Mouse (Mus musculus): ENCODE measurements around the gene Chrdl1. TPM values are rescaled to one million over a fixed set of nuclear protein-coding genes. Genes with fewer than 3 reads are reported as not detected.

The Chrdl1 gene
- total and polyA plus RNA-seq, 3 experiments: 0.21 to 6.6 (median 0.71) TPM

- no peaks in the 10 kb centered on the region for H3K27me3 ChIP-seq (replicated peaks)
- TF ChIP-seq KAT2A (IDR thresholded peaks at IDR 0.05; ENCODE audit: insufficient replicate concordance, low read length) (no peak), POLR2A (IDR thresholded peaks at IDR 0.05; ENCODE audit: low read depth, low read length) (no peak), HCFC1 (IDR thresholded peaks at IDR 0.05; ENCODE audit: low read depth, low read length) (no peak), ZMIZ1 (IDR thresholded peaks at IDR 0.05; ENCODE audit: low read depth, low read length) (no peak), ELF1 (IDR thresholded peaks at IDR 0.05; ENCODE audit: low read depth, low read length) (no peak), MEF2A (IDR thresholded peaks at IDR 0.05; ENCODE audit: borderline replicate concordance, low read depth, low read length) (no peak), POLR2AphosphoS2 (IDR thresholded peaks at IDR 0.05; ENCODE audit: low read depth, low read length) (no peak), BHLHE40 (IDR thresholded peaks at IDR 0.05; ENCODE audit: low read depth, low read length) (no peak), PAX5 (IDR thresholded peaks at IDR 0.05; ENCODE audit: low read length) (no peak), JUN (IDR thresholded peaks at IDR 0.05; ENCODE audit: insufficient read depth, low read depth, low read length) (no peak), SIN3A (IDR thresholded peaks at IDR 0.05; ENCODE audit: low read length) (no peak), MYC (IDR thresholded peaks at IDR 0.05; ENCODE audit: low read depth, low read length) (no peak), MAFK (IDR thresholded peaks at IDR 0.05; ENCODE audit: insufficient replicate concordance, low read length) (no peak)
- dilution Hi-C loops (cut with MboI; ENCODE audit: extremely low pct_ligation_motif_present, extremely low pct_unique_long_range_greater_than_20kb, low sequenced_read_pairs): no loop called here
These were observed 10.5 kb upstream of the Chrdl1 start for GRCm38 (mm10) chrX:143404601-143405000.

GRCm38 (mm10) chrX:143366256-143366959 lies 27.7 kb downstream of the Chrdl1 start:
- in situ Hi-C loops (cut with MboI; ENCODE audit: low pct_ligation_motif_present, low pct_unique_long_range_greater_than_20kb, low sequenced_read_pairs): no loop called here
- H3K27ac ChIP-seq (ENCODE audit: insufficient read depth, low read depth): no peak overlapping the region
- no peaks in the 10 kb centered on the region for H3K36me3 ChIP-seq (replicated peaks in 1 of 2; ENCODE audit: control insufficient read depth in 1 of 2, insufficient read depth in 1 of 2, low read length in 1 of 2)
- no peaks in the 10 kb centered on the region for H3K4me1 ChIP-seq (ENCODE audit: control insufficient read depth in 1 of 2, insufficient read depth in 2 of 2)
- no peak overlapping the region for H3K9ac ChIP-seq (ENCODE audit: insufficient read depth, low read depth)
- no peak for DNase-seq (ENCODE audit: extremely low read depth)
- H3K27me3 ChIP-seq (replicated peaks): no peaks in the 10 kb centered on the region
- H3K79me2 ChIP-seq (replicated peaks; ENCODE audit: control insufficient read depth, extremely low read depth, insufficient read depth, poor library complexity, severe bottlenecking): no peaks in the 10 kb centered on the region
- H3K4me3 ChIP-seq (replicated peaks in 1 of 3; ENCODE audit: low read depth in 2 of 3, low read length in 2 of 3, poor library complexity in 1 of 3): no peak overlapping the region
- TF ChIP-seq NELFE (IDR thresholded peaks at IDR 0.05; ENCODE audit: low read depth, low read length) (no peak), USF1 (IDR thresholded peaks at IDR 0.05; ENCODE audit: low read depth, low read length) (no peak), KAT2A (IDR thresholded peaks at IDR 0.05; ENCODE audit: insufficient replicate concordance, low read length) (no peak), HCFC1 (IDR thresholded peaks at IDR 0.05; ENCODE audit: low read depth, low read length) (no peak), ZKSCAN1 (IDR thresholded peaks at IDR 0.05; ENCODE audit: borderline replicate concordance, low read depth, low read length) (no peak), UBTF (IDR thresholded peaks at IDR 0.05; ENCODE audit: low read depth, low read length) (no peak), ZMIZ1 (IDR thresholded peaks at IDR 0.05; ENCODE audit: low read depth, low read length) (no peak), JUND (conservative IDR thresholded peaks at IDR 0.05; ENCODE audit: low read depth, low read length) (no peak), NRF1 (IDR thresholded peaks at IDR 0.05; ENCODE audit: low read depth, low read length) (no peak), CHD1 (IDR thresholded peaks at IDR 0.05; ENCODE audit: low read depth, low read length) (no peak), CTCF (conservative IDR thresholded peaks at IDR 0.05 in 1 of 2, IDR thresholded peaks at IDR 0.05 in 1 of 2; ENCODE audit: low read depth in 2 of 2, low read length in 2 of 2) (no peak), MYC (IDR thresholded peaks at IDR 0.05; ENCODE audit: low read depth, low read length) (no peak), MAFK (IDR thresholded peaks at IDR 0.05; ENCODE audit: insufficient replicate concordance, low read length) (no peak), MEF2A (IDR thresholded peaks at IDR 0.05; ENCODE audit: borderline replicate concordance, low read depth, low read length) (no peak), GABPA (IDR thresholded peaks at IDR 0.05; ENCODE audit: insufficient replicate concordance, low read depth, low read length) (no peak)
- dilution Hi-C loops (cut with MboI; ENCODE audit: extremely low pct_ligation_motif_present, extremely low pct_unique_long_range_greater_than_20kb, low sequenced_read_pairs): no loop called here
- H3K4me2 ChIP-seq (ENCODE audit: insufficient read depth, low read depth, poor library complexity, severe bottlenecking): no peak overlapping the region
- no peaks in the 10 kb centered on the region for H3K9me3 ChIP-seq (replicated peaks; ENCODE audit: low read length)

More at GRCm38 (mm10) chrX:143404601-143405000, 10.5 kb upstream of the Chrdl1 start:
- Histone ChIP-seq H3K4me1 (ENCODE audit: control insufficient read depth in 1 of 2, insufficient read depth in 2 of 2) (no peaks in the 10 kb centered on the region), H3K27ac (ENCODE audit: insufficient read depth, low read depth) (no peak overlapping the region), H3K4me2 (ENCODE audit: insufficient read depth, low read depth, poor library complexity, severe bottlenecking) (no peak overlapping the region), H3K9ac (ENCODE audit: insufficient read depth, low read depth) (no peak overlapping the region), H3K4me3 (replicated peaks in 1 of 3; ENCODE audit: low read depth in 2 of 3, low read length in 2 of 3, poor library complexity in 1 of 3) (no peak overlapping the region), H3K9me3 (replicated peaks; ENCODE audit: low read length) (no peaks in the 10 kb centered on the region), H3K79me2 (replicated peaks; ENCODE audit: control insufficient read depth, extremely low read depth, insufficient read depth, poor library complexity, severe bottlenecking) (no peaks in the 10 kb centered on the region), H3K36me3 (replicated peaks in 1 of 2; ENCODE audit: control insufficient read depth in 1 of 2, insufficient read depth in 1 of 2, low read length in 1 of 2) (no peaks in the 10 kb centered on the region)
- DNase-seq (ENCODE audit: extremely low read depth): no peak
- in situ Hi-C loops (cut with MboI; ENCODE audit: low pct_ligation_motif_present, low pct_unique_long_range_greater_than_20kb, low sequenced_read_pairs): no loop called here

Data from CH12.LX (cell line).